Mouse (Mus musculus) kidney, adult 2 months (tissue): ENCODE measurements at regions not wholly inside any gene's neighbourhood (a gene's known extent, or its start where the extent isn't known, plus 50 kb on each side); places are given as distances from the start of the nearest gene placed in this dataset.

Experiments used
- DNase-seq: peaks from one replicate; pipeline ENCODE4 v3.0.0; 2021
- H3K27ac ChIP-seq: fragments of 200-500 bp; 2 replicates; pipeline ENCODE4 v1.5.1; 2012; ENCODE audit warnings: low read depth, low read length, control low read depth, inconsistent platforms; ENCODE audit not compliant: insufficient read depth
- H3K27me3 ChIP-seq: fragments of 200-500 bp; replicated peaks from 2 replicates; pipeline ENCODE4 v1.6.1; 2012; ENCODE audit warnings: mild to moderate bottlenecking, moderate library complexity, low read length, inconsistent platforms; ENCODE audit not compliant: control insufficient read depth, insufficient read depth
- H3K36me3 ChIP-seq: fragments of 200-500 bp; 2 replicates; pipeline ENCODE4 v1.6.1; 2012; ENCODE audit warnings: mild to moderate bottlenecking, moderate library complexity, low read length, inconsistent platforms; ENCODE audit not compliant: control insufficient read depth, insufficient read depth
- H3K4me1 ChIP-seq: fragments of 200-500 bp; 2 replicates; pipeline ENCODE4 v1.6.1; 2011; ENCODE audit warnings: low read length; ENCODE audit not compliant: control insufficient read depth, insufficient read depth
- H3K4me3 ChIP-seq: fragments of 200-500 bp; 2 replicates; pipeline ENCODE4 v1.5.1; 2011; ENCODE audit warnings: mild to moderate bottlenecking, low read depth, low read length, control low read depth; ENCODE audit not compliant: insufficient read depth
- CTCF ChIP-seq: fragments of 200-500 bp; conservative IDR thresholded peaks from 2 replicates; pipeline ENCODE4 v1.5.1; 2011; ENCODE audit warnings: low read depth, mild to moderate bottlenecking, control low read depth, low read length, moderate library complexity, mixed read lengths; ENCODE audit not compliant: insufficient read depth, insufficient read length
- POLR2A ChIP-seq: fragments of 200-500 bp; IDR thresholded peaks from one replicate; pipeline ENCODE4 v1.6.1; 2011; ENCODE audit warnings: low read depth, low read length, control low read depth
- WGBS: fragments of 180-500 bp; shearing (Covaris S2); methylation state at CpG from one replicate; pipeline ENCODE4 v1.1.7; 2018; 5-methylcytosine and 5-hydroxymethylcytosine counted together

- DNase-seq: peak; percentile 9
- Histone ChIP-seq H3K4me1 (no peaks in the 10 kb centered on the region; the same call in 1 of the 2 replicates), H3K36me3 (no peaks in the 10 kb centered on the region), H3K27me3 (no peaks in the 10 kb centered on the region), H3K27ac (no peak overlapping the region), H3K4me3 (no peak overlapping the region)
- WGBS: 55% methylated on average over 14 of the region's 14 CpGs
- no peak for TF ChIP-seq POLR2A
- TF ChIP-seq CTCF: no peak
These were observed 245.9 kb upstream of the Tsc22d2 start for GRCm38 (mm10) chr3:58168522-58169185.

GRCm38 (mm10) chr3:58169786-58170185, 244.7 kb upstream of the Tsc22d2 start:
- 93% methylated on average over 6 of the region's 6 CpGs for WGBS
- no peak for TF ChIP-seq CTCF
- TF ChIP-seq POLR2A: no peak

GRCm38 (mm10) chr3:58172096-58172495, 242.4 kb upstream of the Tsc22d2 start:
- H3K36me3 ChIP-seq: no peaks in the 10 kb centered on the region

More at GRCm38 (mm10) chr3:58169786-58170185, 244.7 kb upstream of the Tsc22d2 start:
- H3K27ac ChIP-seq: no peak overlapping the region
- no peaks in the 10 kb centered on the region for H3K36me3 ChIP-seq
- H3K4me3 ChIP-seq: no peak overlapping the region
- no peak for DNase-seq
- H3K4me1 ChIP-seq: no peaks in the 10 kb centered on the region
- no peaks in the 10 kb centered on the region for H3K27me3 ChIP-seq

GRCm38 (mm10) chr3:58173821-58174220, 240.7 kb upstream of the Tsc22d2 start:
- H3K36me3 ChIP-seq: no peaks in the 10 kb centered on the region
- WGBS: 85% methylated on average over 1 of the region's 1 CpGs
- TF ChIP-seq CTCF (no peak), POLR2A (no peak)
- no peak for DNase-seq
- H3K27me3 ChIP-seq: no peaks in the 10 kb centered on the region
- H3K27ac ChIP-seq: no peak overlapping the region
- no peak overlapping the region for H3K4me3 ChIP-seq
- no peaks in the 10 kb centered on the region for H3K4me1 ChIP-seq

More at GRCm38 (mm10) chr3:58172096-58172495, 242.4 kb upstream of the Tsc22d2 start:
- H3K27ac ChIP-seq: no peak overlapping the region
- TF ChIP-seq CTCF (no peak), POLR2A (no peak)
- no peaks in the 10 kb centered on the region for H3K4me1 ChIP-seq
- DNase-seq: no peak
- H3K4me3 ChIP-seq: no peak overlapping the region
- WGBS: 83% methylated on average over 5 of the region's 5 CpGs
- H3K27me3 ChIP-seq: no peaks in the 10 kb centered on the region

- Histone ChIP-seq H3K4me1 (no peaks in the 10 kb centered on the region), H3K36me3 (no peaks in the 10 kb centered on the region), H3K27me3 (no peaks in the 10 kb centered on the region), H3K27ac (no peak overlapping the region), H3K4me3 (no peak overlapping the region)
- TF ChIP-seq POLR2A: no peak
- no peak for TF ChIP-seq CTCF
- DNase-seq: peak; percentile 25
- WGBS: 59% methylated on average over 3 of the region's 3 CpGs
These were observed 232.8 kb upstream of the Tsc22d2 start for GRCm38 (mm10) chr3:58181715-58182114.

- Histone ChIP-seq H3K4me1 (no peaks in the 10 kb centered on the region), H3K36me3 (no peaks in the 10 kb centered on the region), H3K27ac (no peak overlapping the region), H3K4me3 (no peak overlapping the region), H3K27me3 (no peaks in the 10 kb centered on the region)
- TF ChIP-seq CTCF (no peak), POLR2A (no peak)
- 68% methylated on average over 4 of the region's 4 CpGs for WGBS
- DNase-seq: no peak
These were observed 232.2 kb upstream of the Tsc22d2 start for GRCm38 (mm10) chr3:58182299-58182698.

- TF ChIP-seq CTCF (no peak), POLR2A (no peak)
- H3K36me3 ChIP-seq: no peaks in the 10 kb centered on the region
- H3K4me1 ChIP-seq: no peaks in the 10 kb centered on the region
- no peaks in the 10 kb centered on the region for H3K27me3 ChIP-seq
- H3K4me3 ChIP-seq: no peak overlapping the region
- 43% methylated on average over 3 of the region's 3 CpGs for WGBS
- DNase-seq: no peak
- H3K27ac ChIP-seq: no peak overlapping the region
These were observed 231.2 kb upstream of the Tsc22d2 start for GRCm38 (mm10) chr3:58183279-58183678.
